Mouse (Mus musculus) neural tube, embryonic 13.5 days (tissue): ENCODE measurements around the gene Slc10a1. TPM values are rescaled to one million over a fixed set of nuclear protein-coding genes. Genes with fewer than 3 reads are reported as not detected.
A peak's percentile ranks its signal among the peaks of the same experiment; 100 is the strongest.
"Not testable (repeated sequence)": the region's sequence is repeated elsewhere in the genome, so short reads cannot be mapped to it uniquely, and the experiment has no call there.

ENCODE experiments used
- ATAC-seq: fragments of 200-750 bp; cut with Nextera tagmentation; 2 replicates; pipeline ENCODE4 v1.8.0; 2017; ENCODE audit warnings: low read depth, mild to moderate bottlenecking, moderate TSS enrichment, moderate library complexity
- H3K27ac ChIP-seq: fragments of 300-500 bp; sonication (generic); replicated peaks from 2 replicates; pipeline ENCODE4 v1.5.1; 2015; ENCODE audit warnings: moderate library complexity, mild to moderate bottlenecking, inconsistent platforms
- H3K27me3 ChIP-seq: fragments of 300-500 bp; sonication (generic); 2 replicates; pipeline ENCODE4 v1.6.1; 2015; ENCODE audit warnings: mild to moderate bottlenecking, inconsistent platforms
- H3K36me3 ChIP-seq: fragments of 300-500 bp; sonication (generic); 2 replicates; pipeline ENCODE4 v1.6.1; 2015; ENCODE audit warnings: mild to moderate bottlenecking, inconsistent platforms
- H3K4me1 ChIP-seq: fragments of 300-500 bp; sonication (generic); replicated peaks from 2 replicates; pipeline ENCODE4 v1.6.1; 2015; ENCODE audit warnings: inconsistent platforms
- H3K4me2 ChIP-seq: fragments of 300-500 bp; sonication (generic); 2 replicates; pipeline ENCODE4 v1.6.1; 2015; ENCODE audit warnings: inconsistent platforms, mild to moderate bottlenecking, moderate library complexity
- H3K4me3 ChIP-seq: fragments of 300-500 bp; sonication (generic); 2 replicates; pipeline ENCODE4 v1.5.1; 2015; ENCODE audit warnings: mild to moderate bottlenecking, inconsistent platforms
- H3K9ac ChIP-seq: fragments of 300-500 bp; sonication (generic); 2 replicates; pipeline ENCODE4 v1.6.1; 2015; ENCODE audit warnings: moderate library complexity, mild to moderate bottlenecking, inconsistent platforms
- H3K9me3 ChIP-seq: fragments of 300-500 bp; sonication (generic); 2 replicates; pipeline ENCODE4 v1.6.1; 2016; ENCODE audit warnings: inconsistent platforms
- WGBS: fragments of 180-500 bp; shearing (Covaris S2); methylation state at CpG from one replicate; pipeline ENCODE4 v1.1.7; 2015; 5-methylcytosine and 5-hydroxymethylcytosine counted together
- polyA plus RNA-seq: library from polyadenylated mRNA; unstranded; fragments of >200 nt; fragmentation: Nextera tagmentation; extraction: Ambion mirVana; gene quantifications from 2 replicates; pipeline ENCODE4 v1.2.1, GENCODE M21; 2015

The Slc10a1 gene
- polyA plus RNA-seq, 1 experiment from 2014 or later: 0.18 TPM

GRCm38 (mm10) chr12:80962566-80962965, 5.9 kb downstream of the Slc10a1 start:
- H3K4me1 ChIP-seq: no peaks in the 10 kb centered on the region
- ATAC-seq: no peak
- no peak overlapping the region for H3K4me3 ChIP-seq
- H3K4me2 ChIP-seq: no peak overlapping the region
- no peak overlapping the region for H3K9ac ChIP-seq
- 78% methylated on average over 4 of the region's 4 CpGs for WGBS
- no peaks in the 10 kb centered on the region for H3K27me3 ChIP-seq
- H3K36me3 ChIP-seq: peaks cover 23% of the 10 kb centered on the region
- H3K9me3 ChIP-seq: no peaks in the 10 kb centered on the region
- H3K27ac ChIP-seq: no peak overlapping the region

DNA sequence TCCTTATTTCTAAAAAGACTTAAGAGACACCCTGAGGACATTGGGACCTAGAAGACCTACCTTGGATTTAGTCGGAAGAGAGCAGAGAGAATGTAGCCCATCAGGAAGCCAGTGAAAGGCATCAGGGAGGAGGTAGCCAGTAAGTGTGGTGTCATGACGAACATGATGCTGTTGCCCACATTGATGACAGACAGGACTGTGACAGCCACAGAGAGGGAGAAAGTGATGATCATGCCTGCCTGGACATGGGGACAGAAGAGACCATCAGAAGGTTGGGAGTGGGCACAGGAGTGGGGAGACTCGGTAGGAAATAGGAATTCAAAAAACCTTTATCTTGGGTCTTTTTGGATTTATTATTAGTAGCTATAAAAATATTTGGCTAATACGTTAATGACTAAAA, 10.5 kb downstream of the Slc10a1 start:
- no peak for ATAC-seq
- no peak overlapping the region for H3K4me3 ChIP-seq
- H3K27ac ChIP-seq: no peak overlapping the region
- no peaks in the 10 kb centered on the region for H3K27me3 ChIP-seq
- no peaks in the 10 kb centered on the region for H3K4me1 ChIP-seq
- H3K9me3 ChIP-seq: no peaks in the 10 kb centered on the region
- WGBS: 93% methylated on average over 4 of the region's 4 CpGs
- peaks cover 67% of the 10 kb centered on the region for H3K36me3 ChIP-seq
- no peak overlapping the region for H3K9ac ChIP-seq
- H3K4me2 ChIP-seq: no peak overlapping the region

- Histone ChIP-seq H3K9ac (no peak overlapping the region), H3K9me3 (no peaks in the 10 kb centered on the region), H3K4me1 (no peaks in the 10 kb centered on the region; the same call in none of the 2 replicates), H3K27me3 (no peaks in the 10 kb centered on the region), H3K27ac (no peak overlapping the region), H3K4me3 (no peak overlapping the region), H3K36me3 (peaks cover 84% of the 10 kb centered on the region), H3K4me2 (no peak overlapping the region)
- 89% methylated on average over 3 of the region's 3 CpGs for WGBS
- no peak for ATAC-seq
Observed at GRCm38 (mm10) chr12:80956039-80956438, 12.5 kb downstream of the Slc10a1 start.

DNA sequence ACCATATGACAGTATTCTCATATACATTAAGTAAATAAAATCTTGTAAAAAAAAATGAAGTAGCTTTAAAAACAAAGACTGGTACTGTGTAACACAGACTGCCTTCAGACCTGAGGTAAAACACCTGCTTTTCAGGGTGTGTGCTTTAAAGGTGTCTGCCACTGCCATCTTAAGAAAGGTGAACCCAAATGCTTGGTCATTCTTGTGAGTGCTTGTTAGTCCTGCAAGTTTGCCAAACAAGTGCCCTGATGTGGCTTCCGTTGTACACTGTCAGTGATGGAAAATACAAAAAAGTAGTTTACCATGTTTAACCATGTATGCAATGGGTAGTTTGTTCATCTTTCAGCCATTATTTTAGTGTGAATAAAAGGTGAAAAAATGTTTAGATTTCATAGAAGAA, 16.0 kb downstream of the Slc10a1 start:
- H3K9me3 ChIP-seq: no peaks in the 10 kb centered on the region
- no peak overlapping the region for H3K9ac ChIP-seq
- no peak overlapping the region for H3K4me2 ChIP-seq
- 95% methylated on average over 1 of the region's 1 CpGs for WGBS
- no peak overlapping the region for H3K4me3 ChIP-seq
- ATAC-seq: no peak
- peaks cover under 1% of the 10 kb centered on the region for H3K4me1 ChIP-seq
- H3K36me3 ChIP-seq: peaks cover 87% of the 10 kb centered on the region
- H3K27ac ChIP-seq: no peak overlapping the region
- no peaks in the 10 kb centered on the region for H3K27me3 ChIP-seq

DNA sequence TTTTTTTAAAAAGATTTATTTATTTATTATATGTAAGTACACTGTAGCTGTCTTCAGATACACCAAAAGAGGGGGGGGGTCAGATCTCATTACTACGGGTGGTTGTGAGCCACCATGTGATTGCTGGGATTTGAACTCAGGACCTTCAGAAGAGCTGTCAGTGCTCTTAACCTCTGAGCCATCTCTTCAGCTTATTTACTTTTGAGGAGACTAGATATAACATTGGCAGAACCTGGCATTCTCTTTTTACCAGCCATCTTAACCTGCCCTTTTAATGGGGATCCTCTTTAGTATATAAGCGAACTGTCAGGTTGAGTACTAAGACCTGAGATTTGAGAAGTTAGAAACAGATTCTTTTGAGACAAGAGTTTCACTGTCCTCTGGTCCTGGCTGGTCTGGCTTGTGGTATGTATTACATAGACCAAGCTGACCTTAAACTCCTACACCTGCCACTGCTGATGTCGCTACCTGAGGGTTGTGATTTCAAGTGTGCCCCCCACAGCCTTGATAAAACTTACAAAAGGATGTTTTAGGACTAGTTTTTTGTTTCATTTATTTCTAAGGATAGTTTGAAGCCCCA, 16.8 kb downstream of the Slc10a1 start:
- Histone ChIP-seq H3K36me3 (peaks cover 85% of the 10 kb centered on the region), H3K4me1 (peaks cover 9% of the 10 kb centered on the region), H3K4me2 (no peak overlapping the region), H3K9me3 (no peaks in the 10 kb centered on the region), H3K4me3 (no peak overlapping the region), H3K27ac (no peak overlapping the region), H3K27me3 (no peaks in the 10 kb centered on the region), H3K9ac (no peak overlapping the region)
- no peak for ATAC-seq
- 93% methylated on average over 3 of the region's 3 CpGs for WGBS

DNA sequence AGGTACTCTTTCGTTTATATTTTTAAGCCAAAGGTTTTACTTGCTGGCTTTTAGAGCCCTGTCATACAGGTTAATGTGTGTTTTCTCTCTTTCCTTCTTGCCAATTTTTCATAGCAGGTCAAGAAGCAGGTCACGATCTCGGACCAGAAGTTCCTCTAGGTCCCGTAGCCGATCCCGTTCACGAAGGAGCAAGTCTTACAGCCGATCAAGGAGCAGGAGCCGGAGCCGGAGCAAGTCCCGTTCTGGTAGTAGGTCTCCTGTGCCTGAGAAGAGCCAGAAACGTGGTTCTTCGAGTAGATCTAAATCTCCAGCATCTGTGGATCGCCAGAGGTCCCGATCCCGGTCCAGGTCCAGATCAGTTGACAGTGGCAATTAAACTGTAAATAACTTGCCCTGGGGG, 18.9 kb downstream of the Slc10a1 start:
- peaks cover 15% of the 10 kb centered on the region for H3K4me1 ChIP-seq
- ATAC-seq, H3K4me2 ChIP-seq, H3K4me3 ChIP-seq, H3K9me3 ChIP-seq, H3K27me3 ChIP-seq, H3K9ac ChIP-seq, H3K27ac ChIP-seq: not testable (repeated sequence)
- WGBS: 94% methylated on average over 16 of the region's 16 CpGs
- H3K36me3 ChIP-seq: peaks cover 65% of the 10 kb centered on the region

DNA sequence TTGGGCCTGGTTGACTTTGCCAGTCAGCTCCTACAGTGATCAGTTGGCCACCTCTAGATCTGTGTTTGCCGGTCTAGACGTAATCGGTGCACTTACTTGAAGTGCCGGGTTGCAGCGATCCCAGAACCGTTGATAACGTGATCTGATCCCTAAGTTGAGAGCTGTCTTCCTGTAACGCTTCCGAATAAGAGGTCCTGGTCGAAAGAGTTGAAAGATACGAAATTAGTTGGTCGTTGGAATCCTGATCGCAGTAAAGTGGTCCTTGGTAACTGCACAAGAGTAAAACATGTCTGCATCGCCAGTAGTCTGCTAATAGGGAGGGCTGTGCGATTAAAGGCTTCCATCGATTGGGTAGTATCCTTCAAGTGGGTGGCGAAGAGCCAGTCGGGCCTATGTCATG, 20.3 kb downstream of the Slc10a1 start:
- Histone ChIP-seq H3K9ac (no peak overlapping the region), H3K4me2 (no peak overlapping the region), H3K36me3 (peaks cover 51% of the 10 kb centered on the region), H3K27me3 (no peaks in the 10 kb centered on the region), H3K4me3 (no peak overlapping the region), H3K27ac (no peak overlapping the region), H3K4me1 (peaks cover 18% of the 10 kb centered on the region), H3K9me3 (no peaks in the 10 kb centered on the region)
- 96% methylated on average over 18 of the region's 18 CpGs for WGBS
- ATAC-seq: no peak

GRCm38 (mm10) chr12:80945996-80946355, 22.5 kb downstream of the Slc10a1 start:
- H3K9me3 ChIP-seq: no peaks in the 10 kb centered on the region

DNA sequence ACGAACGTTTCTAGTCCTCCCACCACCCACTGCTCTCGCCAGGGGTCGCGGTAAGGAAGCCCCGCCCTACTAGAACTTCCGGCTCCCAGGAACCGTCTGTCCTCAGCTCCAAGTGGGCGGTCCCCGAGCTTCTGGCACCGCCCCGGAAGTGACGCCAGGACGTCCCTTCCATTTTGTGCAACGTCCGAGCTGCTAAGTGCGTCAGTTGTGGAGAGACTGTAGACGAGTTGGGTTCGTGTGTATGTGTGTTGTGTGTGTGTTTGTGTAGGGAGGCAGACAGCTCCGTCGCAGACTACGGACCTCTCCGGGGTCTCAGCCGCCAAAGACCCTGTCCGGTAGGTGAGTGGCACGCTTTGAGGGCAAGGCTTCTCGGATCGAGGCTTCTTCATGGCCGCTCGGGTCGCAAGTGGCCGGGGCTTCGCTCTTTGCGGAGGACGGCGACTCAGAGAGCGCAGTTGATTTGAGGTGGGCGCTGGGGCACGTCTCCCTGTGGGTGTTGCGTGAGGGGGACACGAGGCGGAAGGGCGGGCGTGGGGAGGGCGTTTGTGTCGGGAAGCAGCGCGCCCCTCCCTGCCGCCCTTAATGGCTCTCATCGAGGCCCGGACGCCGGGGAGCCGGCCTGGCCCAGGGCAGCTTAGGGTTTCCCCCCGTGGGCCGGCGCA, 23.0 kb downstream of the Slc10a1 start, which contains the start of gene Srsf5:
Gene Srsf5 (plus strand): TSS at position 171 of the 662 bp plus-strand sequence.
- under 1% methylated on average over 57 of the region's 57 CpGs for WGBS
- Histone ChIP-seq H3K9ac (peak within 1 kb of the TSS; percentile 94), H3K9me3 (no peaks in the 10 kb centered on the region), H3K4me1 (peaks cover 18% of the 10 kb centered on the region), H3K27me3 (no peaks in the 10 kb centered on the region), H3K27ac (peak within 1 kb of the TSS; percentile 95), H3K36me3 (peaks cover 26% of the 10 kb centered on the region), H3K4me3 (peak within 1 kb of the TSS; percentile 98), H3K4me2 (peak within 1 kb of the TSS; percentile 82)
- ATAC-seq: peak; percentile 96

More at GRCm38 (mm10) chr12:80945996-80946355, 22.5 kb downstream of the Slc10a1 start:
- Histone ChIP-seq H3K4me2 (peak overlapping the region; percentile 82), H3K4me3 (peak overlapping the region; percentile 98), H3K9ac (peak overlapping the region; percentile 94), H3K27me3 (no peaks in the 10 kb centered on the region), H3K4me1 (peaks cover 18% of the 10 kb centered on the region), H3K36me3 (peaks cover 31% of the 10 kb centered on the region), H3K27ac (peak overlapping the region; percentile 95)
- WGBS: under 1% methylated on average over 45 of the region's 47 CpGs
- peak; percentile 98 for ATAC-seq

DNA sequence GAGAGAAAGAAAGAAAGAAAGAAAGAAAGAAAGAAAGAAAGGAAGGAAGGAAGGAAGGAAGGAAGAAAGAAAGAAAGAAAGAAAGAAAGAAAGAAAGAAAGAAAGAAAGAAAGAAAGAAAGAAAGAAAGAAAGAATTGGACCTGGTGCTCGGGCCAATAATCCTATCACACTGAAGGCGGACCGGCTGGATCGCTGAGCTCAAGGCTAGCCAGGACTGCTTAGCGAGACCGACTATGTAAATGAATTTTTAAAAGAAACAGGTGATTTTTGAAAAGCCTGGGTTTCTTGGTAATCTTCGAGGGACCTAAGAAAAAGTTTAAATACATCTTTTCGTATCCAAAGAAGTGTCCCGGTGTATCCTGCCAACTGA, 23.6 kb downstream of the Slc10a1 start:
- Histone ChIP-seq H3K9ac (peak overlapping the region; percentile 66; the same call in 1 of the 2 replicates), H3K27ac (peak overlapping the region; percentile 95), H3K4me3 (peak overlapping the region; percentile 98), H3K4me2 (peak overlapping the region; percentile 51), H3K4me1 (peaks cover 18% of the 10 kb centered on the region), H3K36me3 (peaks cover 25% of the 10 kb centered on the region)
- WGBS: 1% methylated on average over 9 of the region's 9 CpGs
- not testable (repeated sequence) for H3K27me3 ChIP-seq, H3K9me3 ChIP-seq
- ATAC-seq: peak; percentile 47

- Histone ChIP-seq H3K27ac (no peak overlapping the region), H3K27me3 (no peaks in the 10 kb centered on the region), H3K36me3 (peaks cover 19% of the 10 kb centered on the region), H3K4me1 (peaks cover 18% of the 10 kb centered on the region), H3K9ac (no peak overlapping the region), H3K4me3 (no peak overlapping the region), H3K9me3 (no peaks in the 10 kb centered on the region), H3K4me2 (peak overlapping the region; percentile 51; the same call in 1 of the 2 replicates)
- ATAC-seq: no peak
- 92% methylated on average over 4 of the region's 4 CpGs for WGBS
Observed at GRCm38 (mm10) chr12:80944204-80944603, 24.3 kb downstream of the Slc10a1 start.

- Histone ChIP-seq H3K27me3 (no peaks in the 10 kb centered on the region), H3K9me3 (no peaks in the 10 kb centered on the region), H3K4me2 (no peak overlapping the region), H3K4me3 (no peak overlapping the region), H3K9ac (no peak overlapping the region), H3K4me1 (peaks cover 18% of the 10 kb centered on the region), H3K36me3 (peaks cover 13% of the 10 kb centered on the region), H3K27ac (no peak overlapping the region)
- WGBS: 85% methylated on average over 3 of the region's 3 CpGs
- no peak for ATAC-seq
Observed at GRCm38 (mm10) chr12:80943395-80943794, 25.1 kb downstream of the Slc10a1 start.

DNA sequence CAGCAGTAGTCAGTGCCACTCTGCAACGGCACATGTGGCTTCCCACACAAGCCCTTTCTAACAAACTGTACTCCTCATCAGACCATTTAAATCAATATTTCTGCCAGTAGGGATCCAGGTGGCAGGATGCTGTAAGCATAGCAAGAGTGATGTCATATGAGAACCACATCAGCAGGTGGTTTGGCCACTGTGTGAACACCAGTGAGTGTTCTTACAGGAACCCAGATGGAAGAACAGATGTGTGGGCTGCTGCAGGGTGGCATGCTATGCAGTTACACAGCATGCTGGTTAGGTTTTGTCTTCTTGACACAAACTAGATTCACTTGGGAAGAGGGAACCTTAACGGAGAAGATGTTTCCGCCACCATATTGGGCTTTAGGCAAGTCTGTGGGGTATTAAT, 26.6 kb downstream of the Slc10a1 start:
- no peak overlapping the region for H3K4me2 ChIP-seq
- H3K27me3 ChIP-seq: no peaks in the 10 kb centered on the region
- H3K27ac ChIP-seq: no peak overlapping the region
- no peak for ATAC-seq
- H3K9ac ChIP-seq: no peak overlapping the region
- peaks cover 11% of the 10 kb centered on the region for H3K4me1 ChIP-seq
- H3K9me3 ChIP-seq: no peaks in the 10 kb centered on the region
- no peak overlapping the region for H3K4me3 ChIP-seq
- WGBS: 96% methylated on average over 3 of the region's 3 CpGs
- H3K36me3 ChIP-seq: no peaks in the 10 kb centered on the region
